Mouse (Mus musculus) kidney, adult 10 weeks (tissue): ENCODE measurements around the gene Slc25a43. TPM values are rescaled to one million over a fixed set of nuclear protein-coding genes. Genes with fewer than 3 reads are reported as not detected.

Source experiments
- polyA plus RNA-seq: library from polyadenylated mRNA; stranded (reverse); fragments of 350-450 nt; fragmentation: Illumina TruSeq; extraction: RNeasy Lipid Tissue Mini Kit (QIAGEN cat#74804); gene quantifications from one replicate; pipeline ENCODE4 v1.2.3, GENCODE M21; 2014; ENCODE audit warnings: low read depth, low replicate concordance

Gene Slc25a43
- 0.81 TPM for polyA plus RNA-seq

GRCm38 (mm10) chrX:36743503-36744101, at the start of gene Slc25a43:
Gene Slc25a43, plus strand, starts transcription at chrX:36743659.

GRCm38 (mm10) chrX:36795424-36796162, 52.1 kb downstream of the Slc25a43 start, which contains the start of gene Slc25a5:
Gene Slc25a5, plus strand, starts transcription at chrX:36795651.

Other genes with a start within 250 kb of the Slc25a43 start
- gene Pgrmc1, start 145.5 kb upstream of the Slc25a43 start, polyA plus RNA-seq, result 930 TPM
- 8.5 TPM for gene Akap17b, start 98.3 kb upstream of the Slc25a43 start, polyA plus RNA-seq
- gene Slc25a5, start 52.0 kb downstream of the Slc25a43 start, polyA plus RNA-seq, result 1,636 TPM
- 142 TPM for gene Ube2a, start 130.2 kb downstream of the Slc25a43 start, polyA plus RNA-seq
- gene C330007P06Rik, start 130.5 kb downstream of the Slc25a43 start, polyA plus RNA-seq, result 121 TPM
- 11.8 TPM for gene Nkrf, start 159.2 kb downstream of the Slc25a43 start, polyA plus RNA-seq
- gene Sept6, start 248.1 kb downstream of the Slc25a43 start, polyA plus RNA-seq, result 8.8 TPM